Comparison of ENCODE assay signal across 8 mouse cellular contexts in genomic region chr7:104465065-104465744, GRCm38 (mm10). TPM values are rescaled to one million over a fixed set of nuclear protein-coding genes. Genes with fewer than 3 reads are reported as not detected.
DNase-seq lines count a peak whose midpoint lies in the region; ATAC-seq and TF ChIP-seq lines count a peak whose summit lies in the region.

Gene Trim30a (minus strand): TSS chr7:104465193.

- H3K9ac ChIP-seq in liver, embryonic 14.5 days (replicated peaks): no peak within 1 kb of the TSS
- H3K9ac ChIP-seq in stomach, embryonic 15.5 days: no peak within 1 kb of the TSS

- no peak within 1 kb of the TSS for H3K4me3 ChIP-seq in embryonic fibroblast, embryonic 13.5 days (ENCODE audit: insufficient read depth, low read length)
- H3K4me3 ChIP-seq in liver, embryonic 14.5 days (ENCODE audit: insufficient read depth in 1 of 2, low read depth in 2 of 2, low read length in 2 of 2): peak within 1 kb of the TSS in 1 of 2 experiments; percentile 14; a peak in 1 of 4 replicates
- H3K4me3 ChIP-seq in stomach, embryonic 15.5 days (replicated peaks): no peak within 1 kb of the TSS

- no peaks in the 10 kb centered on the region for H3K27me3 ChIP-seq in liver, embryonic 14.5 days (ENCODE audit: control insufficient read depth, insufficient read depth, low read length)
- H3K27me3 ChIP-seq in stomach, embryonic 15.5 days (replicated peaks): no peaks in the 10 kb centered on the region

- peak; percentile 70; the same call in 1 of the 2 replicates for ATAC-seq in liver, embryonic 14.5 days (ENCODE audit: insufficient read depth)
- peak; percentile 66 for ATAC-seq in stomach, embryonic 15.5 days (ENCODE audit: insufficient read depth, low FRiP score, low read depth)

- H3K4me2 ChIP-seq in liver, embryonic 14.5 days (ENCODE audit: low read depth): no peak within 1 kb of the TSS; the same call in 1 of the 2 replicates
- no peak within 1 kb of the TSS for H3K4me2 ChIP-seq in stomach, embryonic 15.5 days

- TF ChIP-seq EP300 in liver, embryonic 14.5 days (IDR thresholded peaks at IDR 0.05; ENCODE audit: low read depth): no peak

- peak; percentile 22; the same call in 1 of the 2 replicates for TF ChIP-seq POLR2A in embryonic fibroblast, embryonic 13.5 days (IDR thresholded peaks at IDR 0.05; ENCODE audit: low read depth, low read length)

- TF ChIP-seq CTCF in embryonic fibroblast, embryonic 13.5 days (IDR thresholded peaks at IDR 0.05; ENCODE audit: borderline replicate concordance, insufficient read depth, low read length): no peak
- TF ChIP-seq CTCF in liver, embryonic 14.5 days (IDR thresholded peaks at IDR 0.05; ENCODE audit: low read depth): peak; percentile 35; the same call in 1 of the 2 replicates

- H3K4me1 ChIP-seq in embryonic fibroblast, embryonic 13.5 days (ENCODE audit: control insufficient read depth, insufficient read depth, low read length): no peaks in the 10 kb centered on the region
- H3K4me1 ChIP-seq in liver, embryonic 14.5 days (replicated peaks; ENCODE audit: control insufficient read depth in 2 of 2, insufficient read depth in 2 of 2, low read length in 1 of 2): no peaks in the 10 kb centered on the region
- no peaks in the 10 kb centered on the region for H3K4me1 ChIP-seq in stomach, embryonic 15.5 days

- DNase-seq in gastrocnemius, adult 18-20 months (ENCODE audit: low spot score): peak; percentile 5
- DNase-seq in gastrocnemius, adult 8-10 months (ENCODE audit: low spot score in 2 of 2): no peak
- DNase-seq in 416B (ENCODE audit: low read depth): peak; percentile 91
- DNase-seq in liver, embryonic 14.5 days (ENCODE audit: low read depth in 3 of 3, low spot score in 3 of 3): peak in 1 of 3 experiments; percentile 7
- no peak for DNase-seq in cerebellum, adult 11 months
- no peak for DNase-seq in frontal cortex, postnatal 25 days (ENCODE audit: low spot score in 2 of 2)

- H3K9me3 ChIP-seq in liver, embryonic 14.5 days (ENCODE audit: control insufficient read depth, low read length): no peaks in the 10 kb centered on the region
- H3K9me3 ChIP-seq in stomach, embryonic 15.5 days: no peaks in the 10 kb centered on the region

- WGBS in liver, embryonic 14.5 days (ENCODE audit: insufficient replicate concordance): 8% methylated on average over 3 of the region's 3 CpGs
- WGBS in stomach, embryonic 15.5 days: 65% methylated on average over 3 of the region's 3 CpGs

- H3K27ac ChIP-seq in embryonic fibroblast, embryonic 13.5 days (ENCODE audit: insufficient read depth, low read length): peak within 1 kb of the TSS; percentile 76
- no peak within 1 kb of the TSS for H3K27ac ChIP-seq in liver, embryonic 14.5 days
- no peak within 1 kb of the TSS for H3K27ac ChIP-seq in stomach, embryonic 15.5 days

- H3K36me3 ChIP-seq in liver, embryonic 14.5 days (replicated peaks; ENCODE audit: control insufficient read depth, insufficient read depth, low read depth): no peaks in the 10 kb centered on the region
- no peaks in the 10 kb centered on the region for H3K36me3 ChIP-seq in stomach, embryonic 15.5 days

RNA-seq across cellular contexts. Expression of gene Trim30a, which starts in this region (rescaled TPM):
- total RNA-seq in gastrocnemius, adult 18-20 months (2021): under 1 TPM; 0.53 to 1.00 TPM
- total RNA-seq in gastrocnemius, adult 8-10 months (2022): under 1 TPM; 0.53 to 0.96 (median 0.82) TPM
- polyA plus RNA-seq in embryonic fibroblast, embryonic 13.5 days (2011; ENCODE audit: insufficient read length, low read depth, missing spikeins): 7.6 and 10.4 TPM in 2 replicates
- 1.0 and 1.5 TPM in 2 replicates for polyA plus RNA-seq in liver, embryonic 14.5 days (2012; rRNA removed)
- polyA plus RNA-seq in liver, embryonic 14.5 days (2014; fragmentation: Nextera tagmentation; extraction: Ambion mirVana): 1.9 and 2.0 TPM in 2 replicates
- 1.8 and 2.2 TPM in 2 replicates for polyA plus RNA-seq in stomach, embryonic 15.5 days (2015; fragmentation: Nextera tagmentation; extraction: Ambion mirVana)

Comparison
In these comparisons a context has a peak if more than half of its experiments do, and no peak if none do; other contexts are left out.
1. Peak in DNase-seq in gastrocnemius, adult 18-20 months; RNA of the gene not detected or under 1 TPM.